Mouse (Mus musculus) B cell, adult (primary cell): ENCODE data around the gene Bag5. TPM values are rescaled to one million over a fixed set of nuclear protein-coding genes. Genes with fewer than 3 reads are reported as not detected.

Experiments used
- total RNA-seq: library from RNA; stranded (reverse); gene quantifications from 4 replicates; pipeline ENCODE4 v1.2.4, GENCODE M21; 2023; ENCODE audit not compliant: inconsistent age

Bag5 gene
- 21.4 to 29.7 TPM (median 22.3 TPM) in 4 replicates for total RNA-seq

DNA sequence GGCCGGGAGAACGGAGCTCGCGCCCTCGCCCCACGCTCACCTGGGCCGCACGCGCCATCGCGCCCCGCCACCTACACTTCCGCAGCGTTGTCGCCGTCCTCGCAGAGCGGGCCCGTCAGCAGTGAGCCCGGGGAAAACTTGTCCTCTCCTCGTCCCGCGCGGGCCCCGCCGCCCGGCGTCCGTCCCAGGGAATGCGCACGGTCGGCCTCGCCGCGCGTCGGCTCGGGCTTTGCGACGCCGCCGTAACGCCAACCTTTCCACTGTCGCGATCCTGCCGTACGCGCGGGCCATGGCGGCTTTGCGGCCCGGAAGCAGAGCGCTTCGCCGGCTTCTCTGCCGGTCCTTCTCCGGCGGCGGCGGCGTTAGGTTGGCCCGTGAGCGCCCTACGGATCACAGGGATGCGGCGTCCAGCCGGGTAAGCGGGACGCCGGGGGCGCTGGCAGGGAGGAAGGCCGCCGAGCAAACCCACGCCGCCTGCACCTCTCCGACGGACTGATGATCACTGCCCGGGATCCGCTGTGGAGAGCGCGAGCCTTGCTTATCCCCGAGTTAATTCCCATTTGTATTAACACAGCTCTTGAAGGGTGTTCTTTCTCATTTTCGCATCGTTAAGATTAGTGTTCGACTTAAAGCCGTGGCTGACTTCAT lies at the start of gene Bag5, which contains the start of gene Apopt1:
TSS of gene Bag5 (minus strand) at position 254 of the 648 bp plus-strand sequence.
TSS of gene Apopt1 (plus strand) at position 258 of the 648 bp plus-strand sequence.

DNA sequence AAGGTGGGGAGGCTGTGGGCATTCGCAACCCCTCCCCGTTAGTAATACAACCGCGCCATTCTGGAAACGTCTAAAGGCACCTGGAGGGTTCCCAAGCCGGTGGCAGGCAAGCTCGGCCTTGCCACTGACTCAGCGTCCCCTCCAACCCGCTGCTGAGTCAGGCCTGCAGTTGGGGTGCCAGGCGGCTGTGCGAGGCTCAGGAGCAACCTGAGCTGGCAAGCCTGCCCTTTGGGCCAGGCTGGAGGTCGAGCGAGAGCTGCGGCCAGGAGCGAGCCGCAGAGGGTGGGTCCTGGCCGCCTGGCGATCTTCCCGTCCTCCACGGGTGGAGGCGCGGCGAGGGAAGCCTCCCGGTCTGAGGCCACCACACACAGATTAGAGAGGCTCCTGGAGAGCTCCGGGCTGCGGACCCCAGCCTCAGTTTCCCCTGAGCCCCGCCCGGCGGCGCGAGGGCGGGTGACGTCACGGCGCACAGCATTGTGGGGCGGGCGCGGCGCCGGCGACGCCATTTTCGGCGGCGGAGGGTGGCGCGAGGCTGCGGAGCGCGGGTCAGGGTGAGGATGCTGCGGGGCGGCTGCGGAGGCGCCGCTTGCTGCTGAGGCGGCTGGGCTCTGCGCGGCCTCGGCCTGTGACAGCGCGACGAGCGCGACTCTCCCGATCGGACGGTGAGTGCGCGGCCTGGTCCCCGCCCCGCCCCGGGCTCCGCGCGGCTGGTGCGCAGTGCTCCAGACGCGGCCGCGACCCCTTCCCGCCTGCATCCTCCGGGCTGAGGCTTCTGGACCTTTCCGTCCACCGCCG lies 45.5 kb upstream of the Bag5 start, which contains the start of gene Klc1:
TSS of gene Klc1 (plus strand) at position 469 of the 795 bp plus-strand sequence.

DNA sequence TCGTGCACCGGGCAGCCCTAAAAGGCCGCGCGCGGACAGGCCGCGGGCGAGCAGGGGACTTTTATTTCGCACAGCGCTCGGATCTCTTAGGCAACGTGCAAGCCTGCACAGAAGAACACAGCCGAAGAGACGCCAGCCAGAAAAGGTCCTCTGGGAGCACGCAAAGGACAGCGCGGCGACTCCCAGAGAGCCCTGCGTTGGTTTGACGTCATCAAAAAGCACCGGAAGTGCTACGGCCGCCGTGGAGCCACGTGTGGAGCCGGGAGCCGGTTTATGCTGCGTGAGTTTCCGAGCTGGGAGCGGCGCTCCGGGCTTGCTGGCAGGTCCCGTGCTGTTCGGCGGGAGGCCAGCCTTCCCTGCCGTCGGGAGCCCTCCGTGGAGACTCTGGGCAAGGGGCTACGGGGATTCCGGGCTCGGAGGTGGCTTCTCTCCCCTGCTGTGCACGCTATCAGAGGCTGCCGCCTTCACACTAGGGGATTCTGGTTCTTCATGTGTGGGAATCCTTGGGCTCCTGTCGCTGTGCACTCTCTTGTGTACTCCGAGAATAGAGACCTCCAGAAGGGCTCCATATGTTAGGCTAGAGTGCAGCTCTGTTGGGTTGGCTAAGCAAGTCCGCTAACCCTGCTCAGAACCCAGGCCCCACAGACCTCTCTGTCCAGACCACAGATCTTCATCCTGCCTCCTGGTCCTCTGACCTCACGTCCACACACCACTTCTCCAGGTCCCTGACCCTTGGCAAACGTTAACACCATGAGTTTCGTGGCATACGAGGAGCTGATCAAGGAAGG lies 35.0 kb downstream of the Bag5 start, which contains the start of gene Trmt61a:
TSS of gene Trmt61a (plus strand) at position 224 of the 788 bp plus-strand sequence.

DNA sequence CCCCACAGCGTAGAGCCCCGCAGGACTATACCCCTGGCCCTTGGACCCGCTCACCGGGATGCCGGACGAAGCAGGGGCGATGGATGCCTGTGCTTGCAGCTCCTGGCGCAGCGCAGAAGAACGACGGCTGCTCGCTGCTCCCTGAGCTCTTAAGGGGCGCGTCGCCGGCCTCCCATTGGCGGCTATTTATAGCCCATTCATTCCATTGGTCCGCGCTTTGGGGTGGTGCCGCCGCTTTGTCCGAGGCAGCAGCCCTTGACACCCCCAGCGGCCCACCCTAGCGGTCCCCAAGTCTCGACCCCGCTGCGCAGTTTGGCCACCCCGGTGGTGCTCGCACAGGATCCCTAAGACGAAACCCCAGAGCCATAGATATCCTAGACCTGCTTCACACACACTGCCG lies 40.9 kb downstream of the Bag5 start, which contains the start of gene Ckb:
TSS of gene Ckb (minus strand) at position 163 of the 400 bp plus-strand sequence.

Other genes starting within 250 kb of the Bag5 start
- gene Gm266, start 227.4 kb downstream of the Bag5 start, total RNA-seq = not detected in 4 replicates
- gene Eif5, start 175.2 kb downstream of the Bag5 start, total RNA-seq = 1,143 to 1,183 TPM (median 1,153 TPM) in 4 replicates
- gene Mark3, start 138.7 kb downstream of the Bag5 start, total RNA-seq = 78.0 to 91.5 TPM (median 82.6 TPM) in 4 replicates
- gene Ckb, start 40.9 kb downstream of the Bag5 start, total RNA-seq = 1.2 to 2.4 TPM (median 1.6 TPM) in 4 replicates
- gene Trmt61a, start 35.2 kb downstream of the Bag5 start, total RNA-seq = 14.8 to 18.2 TPM (median 15.2 TPM) in 4 replicates
- 22.4 to 28.0 TPM (median 25.9 TPM) in 4 replicates for gene Apopt1, start within 50 bp of the Bag5 start, total RNA-seq
- gene Klc1, start 45.6 kb upstream of the Bag5 start, total RNA-seq = 61.8 to 71.7 TPM (median 69.0 TPM) in 4 replicates
- 1.2 to 3.9 TPM (median 2.6 TPM) in 4 replicates for gene Xrcc3, start 100.6 kb upstream of the Bag5 start, total RNA-seq
- 1.6 to 3.4 TPM (median 2.1 TPM) in 4 replicates for gene Zfyve21, start 100.9 kb upstream of the Bag5 start, total RNA-seq
- gene Ppp1r13b, start 194.9 kb upstream of the Bag5 start, total RNA-seq = 41.6 to 52.2 TPM (median 44.6 TPM) in 4 replicates